In genomic region chr9:14498896-14499705, GRCm38 (mm10) we compare ENCODE assay signal across 8 mouse cellular contexts. TPM values are rescaled to one million over a fixed set of nuclear protein-coding genes. Genes with fewer than 3 reads are reported as not detected.
A peak's percentile ranks its signal among the peaks of the same experiment; 100 is the strongest.
DNase-seq lines count a peak whose midpoint lies in the region; ATAC-seq and TF ChIP-seq lines count a peak whose summit lies in the region.

No protein-coding gene starts in this region.

- DNase-seq in heart, postnatal 4 days, result no peak
- no peak for DNase-seq in layer of hippocampus, adult 9-11 months
- no peak for DNase-seq in spleen, adult 18-20 months

- peak overlapping the region; percentile 82 for H3K4me2 ChIP-seq in heart, embryonic 15.5 days
- H3K4me2 ChIP-seq in hindbrain, embryonic 15.5 days, result peak overlapping the region; percentile 88

- H3K36me3 ChIP-seq in heart, embryonic 15.5 days, result peaks cover 21% of the 10 kb centered on the region
- peaks cover 18% of the 10 kb centered on the region for H3K36me3 ChIP-seq in ES-Bruce4 (ENCODE audit: control insufficient read depth, insufficient read depth, low read length, poor library complexity, severe bottlenecking)
- H3K36me3 ChIP-seq in hindbrain, embryonic 15.5 days, result peaks cover 21% of the 10 kb centered on the region

- no peak overlapping the region for H3K27ac ChIP-seq in heart, embryonic 15.5 days
- H3K27ac ChIP-seq in ES-Bruce4 (ENCODE audit: insufficient read depth, low read length), result no peak overlapping the region
- H3K27ac ChIP-seq in hindbrain, embryonic 15.5 days (replicated peaks), result no peak overlapping the region

- ATAC-seq in heart, embryonic 15.5 days (replicated peaks; ENCODE audit: insufficient number of reproducible peaks, insufficient read depth, low FRiP score, low read depth), result no peak
- ATAC-seq in hindbrain, embryonic 15.5 days (ENCODE audit: low FRiP score, low read depth), result no peak
- ATAC-seq in monocyte, adult 5-6 weeks (replicated peaks; ENCODE audit: insufficient number of reproducible peaks, low FRiP score, low TSS enrichment, poor library complexity, severe bottlenecking), result 0 out of 2 replicates have a peak, but pooled peaks have one; percentile 3
- no peak for ATAC-seq in frontal cortex, adult (ENCODE audit: low TSS enrichment)

- WGBS in heart, embryonic 15.5 days, result 74% methylated on average over 4 of the region's 4 CpGs
- WGBS in hindbrain, embryonic 15.5 days, result 76% methylated on average over 4 of the region's 4 CpGs

- no peak for TF ChIP-seq CTCF in ES-Bruce4 (IDR thresholded peaks at IDR 0.05; ENCODE audit: low read depth, low read length)

- TF ChIP-seq EP300 in ES-Bruce4 (IDR thresholded peaks at IDR 0.05; ENCODE audit: insufficient read depth, low read depth, low read length), result no peak

- H3K27me3 ChIP-seq in heart, embryonic 15.5 days, result no peaks in the 10 kb centered on the region
- no peaks in the 10 kb centered on the region for H3K27me3 ChIP-seq in ES-Bruce4 (ENCODE audit: control insufficient read depth, insufficient read depth, low read length, poor library complexity, severe bottlenecking)
- H3K27me3 ChIP-seq in hindbrain, embryonic 15.5 days, result no peaks in the 10 kb centered on the region

- H3K9ac ChIP-seq in heart, embryonic 15.5 days, result no peak overlapping the region
- peak overlapping the region; percentile 76 for H3K9ac ChIP-seq in ES-Bruce4 (ENCODE audit: low read depth, poor library complexity, severe bottlenecking)
- peak overlapping the region; percentile 79; the same call in 1 of the 2 replicates for H3K9ac ChIP-seq in hindbrain, embryonic 15.5 days

- peaks cover 14% of the 10 kb centered on the region for H3K4me1 ChIP-seq in heart, embryonic 15.5 days (replicated peaks)
- no peaks in the 10 kb centered on the region for H3K4me1 ChIP-seq in ES-Bruce4 (ENCODE audit: control insufficient read depth, insufficient read depth, low read length)
- peaks cover 21% of the 10 kb centered on the region for H3K4me1 ChIP-seq in hindbrain, embryonic 15.5 days (replicated peaks)

- TF ChIP-seq POLR2A in ES-Bruce4 (IDR thresholded peaks at IDR 0.05; ENCODE audit: insufficient read depth, low read length), result no peak

- peak overlapping the region; percentile 70 for H3K4me3 ChIP-seq in heart, embryonic 15.5 days
- no peak overlapping the region for H3K4me3 ChIP-seq in ES-Bruce4 (ENCODE audit: low read depth, low read length)
- peak overlapping the region; percentile 68 for H3K4me3 ChIP-seq in hindbrain, embryonic 15.5 days

- H3K9me3 ChIP-seq in heart, embryonic 15.5 days (replicated peaks), result no peaks in the 10 kb centered on the region
- no peaks in the 10 kb centered on the region for H3K9me3 ChIP-seq in ES-Bruce4 (replicated peaks; ENCODE audit: control insufficient read depth, insufficient read depth, low read length, poor library complexity, severe bottlenecking)
- no peaks in the 10 kb centered on the region for H3K9me3 ChIP-seq in hindbrain, embryonic 15.5 days

RNA-seq across cellular contexts. Expression of gene Kdm4d, which starts 1.2 kb away (rescaled TPM):
- polyA plus RNA-seq in heart, embryonic 15.5 days (2015; fragmentation: Nextera tagmentation; extraction: Ambion mirVana), result 0.11 and 0.15 TPM in 2 replicates
- total RNA-seq in heart, postnatal 4 days (2021), result under 1 TPM in 1 of 2 experiments, not detected in 1; 0.09 TPM
- 0.37 and 0.52 TPM in 2 replicates for polyA plus RNA-seq in ES-Bruce4 (2011; ENCODE audit: insufficient read depth, insufficient read length, low read depth, missing spikeins)
- polyA plus RNA-seq in hindbrain, embryonic 15.5 days (2015; fragmentation: Nextera tagmentation; extraction: Ambion mirVana), result 0.72 and 1.2 TPM in 2 replicates
- total RNA-seq in monocyte, adult 5-6 weeks (2017), result 0.68 to 1.7 TPM (median 0.85 TPM) in 3 replicates

RNA-seq across cellular contexts. Expression of gene Cwc15, which starts 1.3 kb away (rescaled TPM):
- polyA plus RNA-seq in heart, embryonic 15.5 days (2015; fragmentation: Nextera tagmentation; extraction: Ambion mirVana), result 103 and 118 TPM in 2 replicates
- total RNA-seq in heart, postnatal 4 days (2021), result 10 to 100 TPM; 81.9 to 87.7 TPM
- 132 and 138 TPM in 2 replicates for polyA plus RNA-seq in ES-Bruce4 (2011; ENCODE audit: insufficient read depth, insufficient read length, low read depth, missing spikeins)
- polyA plus RNA-seq in hindbrain, embryonic 15.5 days (2015; fragmentation: Nextera tagmentation; extraction: Ambion mirVana), result 138 and 143 TPM in 2 replicates
- 234 to 340 TPM (median 320 TPM) in 3 replicates for total RNA-seq in monocyte, adult 5-6 weeks (2017)
